Mouse (Mus musculus): ENCODE results near the gene Prdm1.
A peak's percentile ranks its signal among the peaks of the same experiment; 100 is the strongest.

Prdm1 gene

DNA sequence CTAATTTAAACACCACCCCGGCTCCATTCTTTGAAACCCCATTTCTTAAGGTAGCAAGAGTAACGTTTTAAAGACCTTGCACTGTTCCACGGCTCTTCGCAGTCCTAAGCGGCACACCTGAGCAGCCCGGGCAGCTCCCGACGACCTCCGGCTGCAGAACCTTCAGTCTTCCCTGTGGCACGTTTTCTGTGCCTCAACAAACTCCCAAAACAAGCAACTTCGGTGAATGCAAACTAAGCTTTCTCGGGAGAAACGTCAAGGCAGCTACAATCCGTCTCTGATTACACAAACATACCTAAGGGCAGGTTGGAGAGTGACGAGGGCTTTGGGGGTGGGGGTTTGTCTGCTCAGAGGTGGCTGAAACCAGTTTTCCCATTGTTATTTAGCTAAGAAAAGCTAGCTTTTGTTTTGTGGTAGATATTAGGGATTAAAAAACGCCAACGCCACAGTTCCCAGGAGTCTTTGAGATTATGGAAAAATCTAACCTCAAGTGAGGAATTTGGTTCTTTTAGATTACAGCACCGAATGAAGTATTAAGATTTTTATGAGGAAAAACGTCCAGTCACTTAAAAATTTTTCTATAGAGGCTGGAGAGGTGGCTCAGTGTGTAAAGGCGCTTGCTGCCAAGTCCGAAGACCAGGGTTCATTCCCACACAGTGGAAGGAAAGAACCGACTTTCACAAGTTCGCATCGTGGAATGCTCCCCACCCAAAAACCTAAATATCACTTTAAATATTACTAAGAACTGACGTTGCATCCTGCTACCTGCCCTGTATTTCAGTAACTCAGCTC lies at the start of gene Prdm1:
Prdm1 (minus strand) TSS at position 211 of the 792 bp plus-strand sequence.
- no peak for DNase-seq (ENCODE audit: low spot score)

DNA sequence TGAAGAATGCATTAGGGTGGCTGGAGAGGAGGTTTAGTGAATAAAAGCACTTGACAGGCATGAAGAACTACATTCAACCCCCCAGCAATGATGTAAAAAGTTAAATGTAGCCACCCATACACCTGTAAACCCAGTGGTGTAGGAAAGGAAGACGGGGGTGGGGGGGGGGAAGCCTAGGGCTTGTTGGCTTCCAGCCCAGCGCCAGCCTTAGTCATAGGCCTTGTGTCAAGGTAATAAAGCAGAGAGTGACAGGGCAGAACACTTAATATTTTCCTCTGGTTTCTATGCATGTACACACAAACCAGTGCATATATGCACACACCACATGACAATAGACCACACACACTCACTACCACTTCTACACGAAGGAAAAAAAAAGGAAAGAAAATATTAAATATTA lies 37.7 kb upstream of the Prdm1 start:
- DNase-seq (ENCODE audit: low spot score) = no peak

DNA sequence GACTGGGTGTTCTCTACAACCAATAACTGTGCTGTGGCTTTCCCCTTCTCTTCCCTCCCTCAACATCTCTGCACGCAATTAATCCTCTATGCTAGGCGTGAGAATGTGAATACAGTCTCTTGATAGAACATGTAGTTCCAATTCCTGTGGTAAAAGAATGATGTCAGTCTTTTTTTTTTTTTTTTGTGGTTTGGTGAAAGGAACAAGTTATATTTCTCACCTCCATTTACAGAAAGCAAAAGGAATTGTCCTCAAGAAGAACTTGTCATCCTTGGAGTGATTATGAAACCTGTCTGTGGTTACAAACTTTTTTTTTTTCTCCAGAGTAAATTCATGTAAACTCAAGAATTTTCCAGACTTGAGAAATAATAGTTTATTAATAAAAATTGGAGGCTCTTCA lies 36.8 kb upstream of the Prdm1 start:
- no peak for DNase-seq (ENCODE audit: low spot score)

DNA sequence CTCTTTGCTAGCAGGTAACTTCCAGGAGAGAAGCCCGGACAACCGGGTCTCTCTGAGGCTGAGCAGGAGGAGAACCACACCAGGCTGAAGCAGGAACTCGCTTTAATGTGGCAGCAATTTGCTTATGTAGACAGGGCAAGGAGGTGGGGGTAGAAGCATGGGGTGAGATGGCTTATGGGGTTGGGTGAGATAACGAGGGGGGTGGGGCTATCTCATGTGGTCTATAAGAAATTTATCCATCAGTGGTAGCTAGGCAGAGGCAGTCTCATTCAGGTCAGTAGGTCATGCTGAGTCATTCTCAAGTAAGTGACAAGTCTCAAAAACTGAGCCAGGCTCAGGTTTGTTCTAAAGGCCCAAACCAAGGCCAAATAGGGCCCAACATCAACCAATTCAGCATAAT lies 28.5 kb upstream of the Prdm1 start:
- no peak for DNase-seq (ENCODE audit: low spot score)

DNA sequence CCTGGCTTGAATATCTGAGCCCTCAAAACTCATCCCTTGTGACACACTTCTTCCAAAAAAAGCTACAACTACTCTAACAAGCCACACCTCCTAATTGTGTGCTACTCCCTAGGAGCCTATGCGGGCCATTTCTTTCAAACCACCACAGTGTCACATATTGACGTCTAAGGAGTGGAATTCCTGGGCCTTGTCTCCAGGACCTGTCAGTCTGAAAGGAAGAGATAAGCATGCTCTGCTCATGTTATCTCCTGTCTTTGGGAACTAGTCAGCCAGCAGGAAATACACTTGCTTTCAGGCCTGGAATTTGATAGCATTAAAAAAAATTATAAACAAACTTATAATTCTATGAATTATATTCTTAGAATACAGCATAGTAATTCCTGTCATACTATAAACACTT lies 27.0 kb upstream of the Prdm1 start:
- no peak for DNase-seq (ENCODE audit: low spot score)

DNA sequence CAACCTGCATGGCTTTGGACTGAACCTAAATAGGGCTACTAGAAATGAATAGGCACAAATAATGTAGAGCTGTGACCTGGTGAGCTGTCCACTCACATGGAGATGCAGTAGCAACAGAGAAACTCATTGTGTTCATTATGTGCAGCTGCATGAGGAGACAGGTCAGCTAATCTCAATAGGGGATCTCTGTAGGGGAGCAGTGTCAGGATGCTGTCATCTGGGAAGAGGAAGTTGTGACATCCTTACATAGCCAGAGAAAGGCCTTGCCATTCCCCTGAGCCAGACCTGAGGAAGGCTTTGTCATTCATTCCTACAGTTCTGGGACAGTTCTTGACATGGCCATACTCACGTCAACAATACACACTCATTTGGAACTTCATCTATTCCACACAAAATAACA lies 25.3 kb upstream of the Prdm1 start:
- no peak for DNase-seq (ENCODE audit: low spot score)

DNA sequence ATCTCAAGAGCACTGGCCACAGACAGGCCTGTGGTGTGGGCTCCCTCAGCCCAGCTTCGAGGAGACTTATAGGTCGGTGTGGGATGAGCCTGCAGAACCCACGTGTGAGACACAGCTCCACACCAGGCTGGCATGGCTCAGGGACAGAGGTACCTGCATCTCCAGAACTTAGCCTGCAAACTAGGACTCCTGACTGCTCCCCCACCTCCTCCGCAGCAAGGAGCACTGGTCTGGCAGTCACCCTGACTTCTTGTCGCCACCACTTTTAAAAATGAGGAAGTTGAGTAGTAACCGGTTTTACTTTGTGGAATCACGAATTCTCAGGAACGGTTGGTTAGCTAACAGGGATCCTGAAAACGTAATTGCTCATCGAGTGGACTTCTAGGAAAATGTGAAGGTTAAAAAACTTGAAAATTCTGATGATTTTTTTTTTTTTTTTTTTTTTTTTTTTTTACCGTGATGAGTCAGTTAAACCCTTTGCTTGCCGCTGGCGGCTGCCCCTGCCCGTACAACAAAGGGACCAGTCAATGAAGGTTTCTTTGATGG lies 10.8 kb upstream of the Prdm1 start:
- DNase-seq (ENCODE audit: low spot score) = no peak

DNA sequence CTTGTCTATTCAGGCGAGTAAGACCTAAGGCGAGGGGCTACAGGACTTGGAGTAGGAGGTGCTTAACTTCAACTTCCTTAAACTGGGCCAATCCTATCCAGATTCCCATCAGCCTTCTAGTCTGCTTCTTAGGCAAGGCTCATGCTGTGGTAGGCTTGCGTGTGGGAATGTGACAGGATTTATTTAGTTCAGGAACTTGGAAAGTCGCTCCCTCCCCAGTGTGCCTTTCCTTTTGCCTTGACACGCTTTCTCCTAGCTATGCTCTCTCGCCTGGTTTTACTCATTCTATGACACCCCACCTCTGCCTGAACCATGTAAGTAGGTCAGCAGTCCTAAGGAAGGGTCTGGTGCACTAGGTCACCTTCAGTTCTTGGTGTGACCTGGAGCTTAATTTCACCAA lies 9.8 kb upstream of the Prdm1 start:
- DNase-seq (ENCODE audit: low spot score) = no peak

DNA sequence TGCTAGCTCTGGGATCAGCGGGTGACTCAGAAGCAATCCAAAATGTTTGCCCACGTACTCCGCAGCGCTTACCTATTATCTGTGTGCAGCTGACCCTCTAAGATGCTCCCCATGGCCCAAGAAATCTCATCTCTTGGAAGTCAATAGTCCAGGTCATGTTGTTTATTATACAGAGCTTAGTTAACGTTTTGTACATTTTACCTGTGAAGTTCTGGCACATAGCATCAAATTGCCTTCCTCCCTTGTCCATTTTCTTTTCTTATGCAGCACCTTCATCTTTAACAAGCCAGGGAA lies 1.7 kb upstream of the Prdm1 start:
- DNase-seq (ENCODE audit: low spot score) = no peak

DNA sequence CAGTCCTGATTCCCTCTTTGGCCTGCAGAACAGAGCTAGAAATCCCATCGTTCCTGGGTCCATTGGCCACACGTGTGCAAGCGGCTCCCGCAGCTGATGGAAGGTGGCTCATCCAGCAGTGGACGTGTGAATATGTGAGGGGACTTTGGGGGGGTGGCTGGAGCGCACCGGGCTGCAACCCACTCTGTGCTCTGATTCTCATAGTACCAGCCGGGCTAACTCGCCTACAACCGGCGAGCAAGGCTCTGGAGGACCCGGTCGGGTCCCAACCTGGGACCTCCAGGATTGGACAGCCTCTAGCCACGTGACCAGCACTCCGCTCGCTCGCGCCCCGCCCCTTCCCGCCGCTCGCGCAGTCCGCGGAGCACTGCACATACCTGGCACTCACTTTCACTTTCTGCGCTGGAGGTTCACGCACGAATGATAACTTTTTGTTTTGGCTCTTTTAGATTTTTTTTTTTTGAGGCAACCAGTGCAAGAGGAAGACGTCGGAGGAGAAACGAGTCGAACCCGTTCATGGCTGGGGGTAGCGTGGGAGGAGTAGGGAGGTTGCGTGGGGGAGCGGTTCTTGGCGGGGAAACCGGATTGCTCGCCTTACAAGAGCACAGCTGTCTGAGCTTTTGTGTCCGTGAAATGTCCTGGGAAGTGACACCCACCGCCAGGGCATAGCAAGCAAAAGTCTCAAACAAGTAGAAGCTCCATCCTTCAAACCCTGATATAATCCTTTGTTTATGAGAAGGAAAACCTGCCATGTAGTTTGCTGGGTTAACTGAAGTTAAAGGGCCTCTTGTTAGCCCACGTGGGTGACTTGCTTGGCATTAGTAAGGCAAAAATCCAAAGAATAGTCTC lies 1.1 kb upstream of the Prdm1 start:
- peak; percentile 85 for DNase-seq (ENCODE audit: low spot score)

DNA sequence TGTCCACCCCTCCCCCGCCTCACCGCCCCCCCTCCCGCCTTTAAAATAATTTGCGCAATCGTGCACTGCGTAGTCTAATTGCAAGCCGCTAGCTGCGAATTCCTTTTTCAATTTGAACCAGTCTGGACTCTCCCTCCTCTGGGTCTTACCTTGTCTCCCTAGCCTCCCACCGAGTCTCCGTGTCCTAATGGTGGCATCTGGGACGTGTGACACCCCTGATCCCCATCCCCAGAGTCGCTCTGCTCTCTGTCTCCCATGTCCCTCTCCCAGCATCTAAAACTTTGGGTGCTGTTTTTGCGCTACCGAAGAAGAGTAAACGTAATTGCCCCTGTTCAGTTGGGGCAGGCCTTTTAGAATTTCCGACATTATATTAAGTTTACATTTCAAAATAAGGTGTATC lies 650 bp downstream of the Prdm1 start:
- DNase-seq (ENCODE audit: low spot score) = no peak

DNA sequence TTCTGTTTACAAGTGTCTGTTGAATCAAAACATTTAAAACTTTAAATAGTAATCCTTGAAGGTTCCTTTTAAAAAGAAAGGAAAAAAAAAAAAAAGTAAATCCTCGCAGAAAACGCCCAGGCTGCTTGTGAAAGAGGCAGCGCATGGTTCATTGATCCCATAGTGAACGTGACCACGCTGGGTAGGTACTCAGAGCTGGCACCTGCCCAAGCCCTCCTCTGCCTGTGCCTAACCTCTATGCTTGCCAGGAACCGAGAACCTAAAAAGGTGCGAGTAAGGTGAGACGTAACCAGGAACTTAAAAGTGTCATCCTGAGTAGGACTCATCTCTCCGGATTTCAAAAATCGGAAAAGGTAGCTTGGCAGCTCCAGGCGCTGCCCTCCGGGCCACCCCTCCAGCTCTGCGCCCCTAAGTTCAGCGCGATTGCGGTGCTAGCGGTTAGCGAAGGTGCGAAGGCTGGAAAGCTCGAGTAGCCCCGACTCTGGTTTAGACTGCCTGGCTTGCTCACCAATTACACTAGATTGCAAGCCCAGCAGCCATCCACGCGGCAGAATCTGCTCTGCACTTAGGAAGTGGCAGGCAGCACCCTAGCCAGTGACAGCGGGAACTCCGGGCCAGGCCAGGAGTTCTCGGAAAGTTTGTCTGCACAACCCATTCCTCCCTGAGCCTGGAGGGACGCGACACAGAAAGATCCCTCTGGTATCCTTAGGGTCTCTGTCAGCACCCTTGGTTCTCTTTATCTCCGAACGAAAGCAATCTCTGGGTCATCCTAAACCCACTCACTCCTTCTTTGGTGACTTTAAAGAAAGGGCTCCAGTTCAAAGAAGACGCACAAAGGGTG lies 1.3 kb downstream of the Prdm1 start:
- peak; percentile 28 for DNase-seq (ENCODE audit: low spot score)

DNA sequence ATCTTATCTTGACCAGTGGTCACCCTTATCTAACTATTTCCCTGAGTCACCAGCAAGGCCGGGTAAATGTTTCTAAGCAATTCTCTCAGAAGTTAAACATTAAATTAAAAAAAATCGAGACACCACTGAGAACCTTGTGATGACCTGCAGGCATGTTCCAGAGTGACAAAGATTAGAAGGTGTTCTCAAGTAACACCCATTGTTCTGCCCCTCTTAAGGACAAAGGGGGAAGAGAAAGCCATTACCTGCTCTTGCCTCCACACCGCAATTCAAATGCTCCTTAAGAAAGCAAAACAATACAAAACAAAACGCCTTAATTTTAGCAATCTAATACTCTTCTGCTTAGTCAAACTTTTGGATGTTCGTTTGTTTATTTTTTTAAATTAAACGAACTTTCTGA lies 8.1 kb downstream of the Prdm1 start:
- DNase-seq (ENCODE audit: low spot score) = no peak

DNA sequence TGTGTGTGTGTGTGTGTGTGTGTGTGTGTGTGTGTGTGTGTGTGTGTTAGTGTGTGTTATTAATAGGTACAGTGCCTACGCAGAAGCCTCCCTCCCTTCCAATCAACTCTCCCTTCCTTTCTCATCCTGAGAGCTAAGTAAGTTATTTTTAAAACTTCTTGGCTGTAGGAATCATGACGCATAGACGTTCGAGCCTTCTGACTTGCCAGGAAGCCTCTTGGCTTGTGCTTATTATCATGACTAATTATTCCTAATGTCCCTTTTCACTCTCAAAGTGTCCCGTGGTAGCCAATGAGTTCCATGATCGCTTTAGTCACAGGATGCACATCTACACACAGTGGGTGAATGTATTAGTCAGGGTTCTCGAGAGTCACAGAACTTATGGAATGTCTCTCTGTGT lies 9.7 kb downstream of the Prdm1 start:
- DNase-seq (ENCODE audit: low spot score) = no peak

DNA sequence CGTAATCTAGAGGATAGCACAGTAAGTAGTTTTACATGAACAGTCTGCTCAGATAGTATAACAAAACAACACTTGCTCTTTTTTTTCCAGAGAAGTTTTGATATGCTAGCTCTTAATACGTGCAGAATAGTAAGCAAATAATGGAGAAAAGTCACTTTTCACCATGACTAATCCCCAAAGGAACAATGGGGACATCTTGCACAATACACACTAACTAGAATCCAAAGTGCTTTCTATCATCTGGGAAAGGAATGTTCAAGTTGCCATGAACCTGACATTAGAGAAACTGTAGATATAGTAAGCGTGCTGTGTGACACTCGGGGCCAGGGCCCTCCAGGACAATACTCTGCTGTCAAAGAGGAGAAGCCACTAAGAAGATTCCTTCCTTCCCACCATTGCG lies 15.2 kb downstream of the Prdm1 start:
- no peak for DNase-seq (ENCODE audit: low spot score)

DNA sequence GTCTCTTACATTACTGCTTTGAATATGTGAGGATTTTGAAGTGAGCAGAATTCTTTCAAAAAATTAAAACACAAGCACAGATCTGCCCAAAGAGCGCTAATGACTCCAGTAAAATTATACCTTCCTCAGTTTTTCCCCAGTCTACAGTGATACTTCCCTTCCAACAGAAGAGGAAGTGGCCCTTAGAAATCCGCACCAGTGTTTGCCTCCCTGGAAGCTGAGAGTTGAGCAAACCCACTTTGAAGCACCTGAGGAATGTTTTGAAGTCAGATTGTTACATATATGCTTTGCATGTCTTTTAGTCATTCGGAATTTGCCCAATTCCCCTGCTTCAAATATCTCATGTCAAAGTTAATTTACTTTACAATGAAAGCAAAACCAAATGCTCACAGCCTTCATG lies 17.3 kb downstream of the Prdm1 start:
- no peak for DNase-seq (ENCODE audit: low spot score)

DNA sequence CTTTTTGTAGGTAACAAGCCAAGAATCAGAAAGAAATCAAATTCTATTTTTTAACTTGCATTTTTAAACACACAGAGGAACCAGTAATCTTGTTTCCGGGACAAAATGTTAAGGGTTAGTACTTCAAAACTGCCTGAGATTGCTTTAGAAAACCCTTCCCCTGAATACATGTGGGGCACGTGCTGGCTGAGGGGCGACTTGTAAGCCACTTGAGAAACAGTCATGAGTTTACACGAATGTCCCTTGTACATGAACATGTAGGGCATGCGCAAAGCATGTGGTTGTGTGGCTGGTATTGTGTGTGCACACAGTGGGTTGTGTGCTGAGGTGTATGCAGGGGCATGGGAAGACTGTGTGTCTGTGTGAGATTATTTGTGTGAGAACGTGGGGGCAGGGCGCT lies 19.7 kb downstream of the Prdm1 start:
- DNase-seq (ENCODE audit: low spot score) = no peak

DNA sequence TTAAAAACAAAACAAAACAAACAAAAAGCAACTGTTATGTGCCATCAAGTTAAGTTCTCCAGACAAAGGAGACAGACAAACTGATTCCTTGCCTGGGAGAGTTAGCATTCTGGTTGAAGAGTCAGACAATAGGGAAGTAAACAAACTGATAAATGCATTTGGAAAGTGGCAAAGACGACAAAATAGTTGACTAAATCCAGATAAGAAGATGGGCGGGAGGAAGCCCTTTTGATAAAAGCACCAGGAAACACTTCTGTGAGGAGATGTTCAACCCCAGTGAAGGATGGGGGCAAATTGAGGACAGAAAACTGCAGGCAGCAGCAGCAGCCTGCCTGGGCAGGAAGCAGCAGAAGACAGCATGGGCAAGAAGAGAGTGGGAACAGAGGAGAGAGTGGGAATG lies 20.3 kb downstream of the Prdm1 start:
- no peak for DNase-seq (ENCODE audit: low spot score)

DNA sequence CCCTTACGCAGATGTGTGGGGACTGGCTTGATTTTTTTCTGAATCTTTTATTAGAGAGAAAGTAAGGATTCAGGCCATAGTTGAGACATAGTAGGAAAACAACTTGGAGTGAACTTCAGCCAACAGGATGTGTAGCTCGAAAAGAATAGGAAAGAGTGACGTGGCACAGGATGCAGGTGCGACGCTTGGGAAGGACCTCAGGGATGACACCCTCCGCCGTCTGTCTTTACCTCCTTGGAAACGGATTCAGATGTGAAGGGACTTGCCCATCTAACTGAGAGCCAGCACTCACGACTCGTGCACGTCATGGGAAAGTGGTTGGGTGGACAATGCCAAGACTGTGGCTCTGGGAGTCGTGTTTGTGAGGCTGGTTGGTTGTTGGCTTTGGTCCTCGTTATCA lies 25.4 kb downstream of the Prdm1 start:
- DNase-seq (ENCODE audit: low spot score) = no peak

DNA sequence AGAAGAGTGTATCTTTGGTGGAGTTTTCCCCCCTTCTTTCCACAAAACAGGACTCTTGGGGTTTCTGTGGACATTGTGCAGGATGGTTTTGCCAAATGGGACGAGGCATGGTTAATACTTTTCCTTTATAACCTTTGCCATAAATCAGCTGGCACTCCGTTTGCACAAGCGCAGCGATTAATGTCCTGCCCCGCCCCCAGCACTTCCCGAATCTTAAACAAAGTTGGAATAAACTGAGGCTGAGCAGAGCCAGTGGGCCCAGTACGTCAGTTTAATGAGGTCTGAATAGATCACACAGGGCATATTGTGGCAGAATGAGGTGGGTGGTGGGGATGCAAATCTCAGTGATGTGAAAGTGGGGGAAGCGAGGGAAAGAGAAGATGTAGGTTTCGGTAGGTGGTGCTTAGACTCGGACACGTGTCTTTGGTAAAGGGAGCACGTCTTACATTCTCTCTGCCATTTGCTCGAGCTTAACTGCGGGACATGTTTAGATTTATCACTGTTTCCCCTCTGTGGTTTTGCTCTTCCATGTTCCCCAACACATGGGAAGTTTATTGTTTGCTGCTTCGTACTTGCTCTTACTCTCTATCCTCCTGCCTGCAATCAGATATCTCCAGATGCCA lies 28.3 kb downstream of the Prdm1 start:
- DNase-seq (ENCODE audit: low spot score) = no peak

DNA sequence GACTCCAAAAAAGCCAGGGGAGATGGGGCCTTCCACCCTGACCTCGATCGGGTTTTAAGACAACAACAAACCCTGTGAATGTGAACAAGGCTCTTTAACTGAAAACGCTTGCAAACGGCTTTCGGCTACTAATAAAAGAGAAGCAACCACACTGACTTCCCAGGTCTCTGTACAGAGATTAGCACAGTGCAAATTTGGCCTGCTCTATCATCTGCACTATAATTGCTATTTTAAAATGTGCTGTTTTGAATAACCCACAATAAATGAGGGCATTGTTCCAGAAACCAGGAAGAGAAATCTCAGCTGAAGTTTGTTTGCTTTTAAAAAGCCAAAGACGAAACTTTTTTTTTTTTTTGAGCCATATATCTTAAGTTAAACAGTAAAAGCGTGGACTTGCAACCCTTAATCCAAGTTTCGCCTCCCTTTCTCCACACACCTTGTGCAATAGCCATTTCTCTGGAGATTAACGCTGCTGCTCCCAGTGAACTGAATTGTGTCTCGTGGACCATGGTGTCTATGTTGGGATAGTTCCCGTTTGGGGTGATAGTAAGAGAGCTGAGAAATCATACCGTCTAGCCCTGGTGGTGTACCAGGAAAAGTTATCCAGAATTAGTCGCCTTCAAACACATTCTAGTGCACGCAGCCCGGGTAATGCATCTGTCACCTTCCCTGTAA lies 34.3 kb downstream of the Prdm1 start:
- DNase-seq (ENCODE audit: low spot score) = no peak

Measured in urinary bladder, postnatal 14 days (tissue).